Mouse (Mus musculus) small intestine, adult 2 months (tissue): ENCODE measurements around the gene Olfr618. TPM values are rescaled to one million over a fixed set of nuclear protein-coding genes. Genes with fewer than 3 reads are reported as not detected.
"Not testable (repeated sequence)": the region's sequence is repeated elsewhere in the genome, so short reads cannot be mapped to it uniquely, and the experiment has no call there.

Experiments
- H3K27ac ChIP-seq: fragments of 200-500 bp; 2 replicates; pipeline ENCODE4 v1.5.1; 2012; ENCODE audit warnings: low read depth, low read length, control low read depth, inconsistent platforms; ENCODE audit not compliant: insufficient read depth
- H3K27me3 ChIP-seq: fragments of 200-500 bp; 2 replicates; pipeline ENCODE4 v1.6.1; 2012; ENCODE audit warnings: mild to moderate bottlenecking, moderate library complexity, low read length, inconsistent platforms; ENCODE audit not compliant: control insufficient read depth, insufficient read depth
- H3K36me3 ChIP-seq: fragments of 200-500 bp; 2 replicates; pipeline ENCODE4 v1.6.1; 2012; ENCODE audit warnings: mild to moderate bottlenecking, low read length, control low read depth, inconsistent platforms; ENCODE audit not compliant: control insufficient read depth, insufficient read depth
- H3K4me1 ChIP-seq: fragments of 200-500 bp; 2 replicates; pipeline ENCODE4 v1.6.1; 2012; ENCODE audit warnings: low read length, inconsistent platforms, mixed read lengths; ENCODE audit not compliant: control insufficient read depth, insufficient read depth, insufficient read length
- H3K4me3 ChIP-seq: fragments of 200-500 bp; 2 replicates; pipeline ENCODE4 v1.5.1; 2012; ENCODE audit warnings: low read depth, mild to moderate bottlenecking, control low read depth, inconsistent platforms, low read length, moderate library complexity
- CTCF ChIP-seq: fragments of 200-500 bp; IDR thresholded peaks from 2 replicates; pipeline ENCODE4 v1.5.1; 2012; ENCODE audit warnings: low read depth, mild to moderate bottlenecking, control low read depth, inconsistent platforms, low read length, moderate library complexity, mixed read lengths; ENCODE audit not compliant: insufficient replicate concordance, insufficient read length; ENCODE audit errors: extremely low read depth
- POLR2A ChIP-seq: fragments of 200-500 bp; IDR thresholded peaks from 2 replicates; pipeline ENCODE4 v1.6.1; 2012; ENCODE audit warnings: low read depth, mild to moderate bottlenecking, control low read depth, inconsistent platforms, low read length, moderate library complexity
- WGBS: fragments of 180-500 bp; shearing (Covaris S2); methylation state at CpG from one replicate; pipeline ENCODE4 v1.1.7; 2018; 5-methylcytosine and 5-hydroxymethylcytosine counted together
- polyA plus RNA-seq: library from polyadenylated mRNA; depleted of rRNA; stranded (reverse); fragments of >200 nt; gene quantifications from 2 replicates; pipeline ENCODE4 v1.2.3, GENCODE M21; 2012; rRNA removed

Gene Olfr618
- polyA plus RNA-seq: not detected in 2 replicates

- WGBS: 53% methylated on average over 2 of the region's 2 CpGs
- Histone ChIP-seq H3K36me3 (no peaks in the 10 kb centered on the region), H3K4me3 (no peak within 1 kb of the TSS), H3K27me3 (no peaks in the 10 kb centered on the region), H3K4me1 (no peaks in the 10 kb centered on the region), H3K27ac (no peak within 1 kb of the TSS)
- TF ChIP-seq CTCF (no peak), POLR2A (no peak)
Measured at GRCm38 (mm10) chr7:103589803-103590202, at the start of gene Olfr618. Olfr618 (plus strand) TSS chr7:103590103.

- not testable (repeated sequence) for H3K4me1 ChIP-seq, H3K27ac ChIP-seq, H3K36me3 ChIP-seq, H3K27me3 ChIP-seq, H3K4me3 ChIP-seq
- 79% methylated on average over 2 of the region's 2 CpGs for WGBS
Measured at GRCm38 (mm10) chr7:103542617-103543016, 47.3 kb upstream of the Olfr618 start, which contains the start of gene Olfr612. Olfr612 (minus strand) TSS chr7:103542717.

DNA sequence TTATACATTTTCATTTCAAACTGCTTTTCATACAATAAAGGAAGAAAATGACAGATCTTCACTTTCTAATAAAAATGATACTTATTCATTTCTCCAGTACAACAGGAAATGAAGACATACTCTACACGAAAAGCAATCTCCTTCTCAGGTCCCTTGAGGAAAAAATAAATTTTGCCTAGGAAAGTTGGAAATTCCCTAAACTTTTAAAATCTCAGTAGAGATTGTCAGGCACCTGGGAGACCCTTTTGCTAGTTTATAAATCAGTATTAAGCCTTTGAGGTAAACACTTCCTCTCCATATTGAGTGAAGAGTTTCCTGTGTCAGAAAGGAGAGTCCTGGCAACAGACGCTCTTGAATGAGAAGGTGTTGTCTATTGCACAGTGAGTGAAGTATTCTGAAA, 42.1 kb upstream of the Olfr618 start, which contains the start of gene Olfr613:
TSS of gene Olfr613 (plus strand) at position 301 of the 400 bp plus-strand sequence.
- H3K36me3 ChIP-seq: no peaks in the 10 kb centered on the region
- H3K4me1 ChIP-seq: no peaks in the 10 kb centered on the region
- no peak within 1 kb of the TSS for H3K27ac ChIP-seq
- TF ChIP-seq POLR2A: no peak
- no peak for TF ChIP-seq CTCF
- 72% methylated on average over 2 of the region's 2 CpGs for WGBS
- no peaks in the 10 kb centered on the region for H3K27me3 ChIP-seq
- H3K4me3 ChIP-seq: no peak within 1 kb of the TSS

GRCm38 (mm10) chr7:103555779-103556178, 34.1 kb upstream of the Olfr618 start, which contains the start of gene Olfr615:
Olfr615 (plus strand) TSS chr7:103556079.
- no peaks in the 10 kb centered on the region for H3K4me1 ChIP-seq
- TF ChIP-seq POLR2A (no peak), CTCF (no peak)
- WGBS: 84% methylated on average over 2 of the region's 2 CpGs
- no peak within 1 kb of the TSS for H3K27ac ChIP-seq
- no peaks in the 10 kb centered on the region for H3K36me3 ChIP-seq
- no peaks in the 10 kb centered on the region for H3K27me3 ChIP-seq
- H3K4me3 ChIP-seq: no peak within 1 kb of the TSS

GRCm38 (mm10) chr7:103569043-103569442, 20.9 kb upstream of the Olfr618 start, which contains the start of gene Olfr616:
Olfr616 (minus strand) TSS chr7:103569143.
- Histone ChIP-seq H3K27ac (no peak within 1 kb of the TSS), H3K36me3 (no peaks in the 10 kb centered on the region), H3K27me3 (no peaks in the 10 kb centered on the region), H3K4me3 (no peak within 1 kb of the TSS), H3K4me1 (no peaks in the 10 kb centered on the region)
- WGBS: 68% methylated on average over 3 of the region's 3 CpGs
- TF ChIP-seq POLR2A (no peak), CTCF (no peak)

DNA sequence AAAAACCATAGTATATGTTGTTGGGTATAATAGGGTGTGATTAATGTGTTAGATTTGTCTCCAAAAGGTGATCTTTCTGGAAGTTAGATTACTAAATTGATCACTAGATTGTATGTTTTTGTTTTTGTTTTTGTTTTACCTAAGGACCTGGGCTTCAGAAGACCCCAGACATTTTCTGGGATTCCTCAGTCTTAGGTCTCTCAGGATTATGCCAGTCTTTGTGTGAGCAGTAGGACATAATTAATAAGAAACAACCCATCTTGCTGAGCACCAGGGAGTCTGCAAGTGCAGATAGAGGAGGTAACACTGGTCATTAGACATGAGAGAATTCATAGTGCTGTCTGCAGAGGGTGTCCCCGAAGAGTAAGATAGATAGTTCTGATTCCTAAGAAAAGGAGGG, 17.1 kb upstream of the Olfr618 start, which contains the start of gene Olfr617:
TSS of gene Olfr617 (plus strand) at position 301 of the 400 bp plus-strand sequence.
- WGBS: 88% methylated on average over 1 of the region's 1 CpGs
- Histone ChIP-seq H3K27me3 (no peaks in the 10 kb centered on the region), H3K4me3 (no peak within 1 kb of the TSS), H3K27ac (no peak within 1 kb of the TSS), H3K36me3 (no peaks in the 10 kb centered on the region), H3K4me1 (no peaks in the 10 kb centered on the region)
- TF ChIP-seq POLR2A (no peak), CTCF (no peak)

DNA sequence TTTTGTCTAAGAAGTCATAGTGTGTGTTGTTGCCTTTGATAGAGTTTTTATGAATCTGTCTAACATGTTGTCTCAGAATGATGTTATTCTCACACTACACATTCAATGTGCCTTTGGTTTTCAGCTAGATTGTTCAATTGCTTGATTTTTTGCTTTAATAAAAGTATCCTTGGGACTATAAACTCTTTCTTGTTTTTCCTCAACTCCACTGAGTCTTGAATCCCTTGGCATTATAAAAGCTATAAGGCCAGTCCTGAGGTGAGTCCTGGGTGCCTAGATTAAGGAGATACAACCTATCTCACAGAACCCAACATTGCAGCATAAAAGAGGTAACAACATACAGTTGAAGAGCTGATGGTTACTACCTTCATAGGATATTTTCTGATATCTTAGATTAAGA, 10.4 kb downstream of the Olfr618 start, which contains the start of gene Olfr619:
TSS of gene Olfr619 (plus strand) at position 301 of the 400 bp plus-strand sequence.
- H3K36me3 ChIP-seq: no peaks in the 10 kb centered on the region
- no peaks in the 10 kb centered on the region for H3K4me1 ChIP-seq
- no peak within 1 kb of the TSS for H3K27ac ChIP-seq
- no peaks in the 10 kb centered on the region for H3K27me3 ChIP-seq
- H3K4me3 ChIP-seq: no peak within 1 kb of the TSS
- TF ChIP-seq CTCF (no peak), POLR2A (no peak)
